ENCODE assay signal across 13 mouse cellular contexts in genomic region chr13:48074630-48075029, GRCm38 (mm10).
DNase-seq lines count a peak whose midpoint lies in the region; ATAC-seq and TF ChIP-seq lines count a peak whose summit lies in the region.
"Had no signal": no experiment of that assay in that cellular context is flagged by ENCODE, and none has a peak within 500 bp of the region (broad histone marks: within the 10 kb centered on the region; RNA-seq: fewer than 3 reads in every experiment).

No protein-coding gene starts in this region.

- peak; percentile 94 for ATAC-seq in frontal cortex, adult (ENCODE audit: low TSS enrichment)
- peak; percentile 70 for ATAC-seq in lung, postnatal 0 days
- ATAC-seq in forebrain, embryonic 12.5 days (ENCODE audit: low FRiP score): no peak
- ATAC-seq in CD4-positive, CD25-positive, alpha-beta regulatory T cell, adult 4 months: no peak

- no peak for TF ChIP-seq POLR2A in lung, adult 2 months (IDR thresholded peaks at IDR 0.05; ENCODE audit: borderline replicate concordance, extremely low read depth, low read depth, low read length)
- no peak for TF ChIP-seq POLR2A in embryonic fibroblast, embryonic 13.5 days (IDR thresholded peaks at IDR 0.05; ENCODE audit: low read depth, low read length)

- TF ChIP-seq CTCF in lung, postnatal 0 days (IDR thresholded peaks at IDR 0.05): no peak
- TF ChIP-seq CTCF in lung, adult 2 months (IDR thresholded peaks at IDR 0.05; ENCODE audit: insufficient read depth, low read length): no peak
- TF ChIP-seq CTCF in embryonic fibroblast, embryonic 13.5 days (IDR thresholded peaks at IDR 0.05; ENCODE audit: borderline replicate concordance, insufficient read depth, low read length): no peak

- no peak overlapping the region for H3K27ac ChIP-seq in lung, postnatal 0 days (ENCODE audit: low read length)
- peak overlapping the region; percentile 32; the same call in 1 of the 2 replicates for H3K27ac ChIP-seq in embryonic fibroblast, embryonic 13.5 days (ENCODE audit: insufficient read depth, low read length)
- no peak overlapping the region for H3K27ac ChIP-seq in forebrain, embryonic 12.5 days
- H3K27ac ChIP-seq: heart, embryonic 10.5 days; liver, embryonic 13.5 days; midbrain, embryonic 12.5 days had no signal

- H3K4me1 ChIP-seq in lung, postnatal 0 days (ENCODE audit: insufficient read depth, low read depth, low read length): no peaks in the 10 kb centered on the region
- no peaks in the 10 kb centered on the region for H3K4me1 ChIP-seq in lung, adult 2 months (ENCODE audit: control insufficient read depth, insufficient read depth, low read length)
- H3K4me1 ChIP-seq in embryonic fibroblast, embryonic 13.5 days (ENCODE audit: control insufficient read depth, insufficient read depth, low read length): peaks cover 5% of the 10 kb centered on the region; the same call in 1 of the 2 replicates
- H3K4me1 ChIP-seq in forebrain, embryonic 12.5 days: peaks cover 6% of the 10 kb centered on the region
- H3K4me1 ChIP-seq: liver, embryonic 13.5 days had no signal

- H3K4me3 ChIP-seq in lung, postnatal 0 days (ENCODE audit: low read depth, low read length): no peak overlapping the region
- no peak overlapping the region for H3K4me3 ChIP-seq in lung, adult 2 months (replicated peaks; ENCODE audit: extremely low read depth, low read depth, low read length)
- no peak overlapping the region for H3K4me3 ChIP-seq in embryonic fibroblast, embryonic 13.5 days (ENCODE audit: insufficient read depth, low read length)
- H3K4me3 ChIP-seq in forebrain, embryonic 12.5 days (replicated peaks): no peak overlapping the region
- H3K4me3 ChIP-seq: heart, embryonic 10.5 days; liver, embryonic 13.5 days; midbrain, embryonic 12.5 days had no signal

- no peaks in the 10 kb centered on the region for H3K36me3 ChIP-seq in lung, postnatal 0 days (ENCODE audit: insufficient read depth, low read length)
- H3K36me3 ChIP-seq in forebrain, embryonic 12.5 days (replicated peaks): no peaks in the 10 kb centered on the region
- H3K36me3 ChIP-seq: heart, embryonic 10.5 days; liver, embryonic 13.5 days; midbrain, embryonic 12.5 days had no signal

- H3K4me2 ChIP-seq in lung, postnatal 0 days (replicated peaks; ENCODE audit: low read depth, low read length): no peak overlapping the region
- H3K4me2 ChIP-seq in forebrain, embryonic 12.5 days: no peak overlapping the region
- H3K4me2 ChIP-seq: liver, embryonic 13.5 days; midbrain, embryonic 12.5 days had no signal

- no peaks in the 10 kb centered on the region for H3K9me3 ChIP-seq in lung, postnatal 0 days (ENCODE audit: low read length)
- H3K9me3 ChIP-seq in forebrain, embryonic 12.5 days: no peaks in the 10 kb centered on the region
- H3K9me3 ChIP-seq: heart, embryonic 10.5 days; liver, embryonic 13.5 days; midbrain, embryonic 12.5 days had no signal

- DNase-seq in frontal cortex, postnatal 14 days (ENCODE audit: low spot score in 2 of 2): no peak
- DNase-seq in lung, postnatal 0 days (ENCODE audit: low spot score): peak; percentile 59
- DNase-seq in lung, adult 2 months: no peak
- peak; percentile 20 for DNase-seq in right cerebral cortex, postnatal 14 days
- DNase-seq: cerebellum, postnatal 14 days; kidney, adult 18-20 months; liver, embryonic 13.5 days had no signal

- no peak overlapping the region for H3K9ac ChIP-seq in lung, postnatal 0 days (replicated peaks; ENCODE audit: low read depth)
- no peak overlapping the region for H3K9ac ChIP-seq in forebrain, embryonic 12.5 days
- H3K9ac ChIP-seq: liver, embryonic 13.5 days; midbrain, embryonic 12.5 days had no signal

- TF ChIP-seq EP300 in lung, postnatal 0 days (IDR thresholded peaks at IDR 0.05): no peak

- H3K27me3 ChIP-seq in lung, postnatal 0 days (replicated peaks; ENCODE audit: insufficient read depth, low read length): no peaks in the 10 kb centered on the region
- H3K27me3 ChIP-seq in forebrain, embryonic 12.5 days: no peaks in the 10 kb centered on the region
- H3K27me3 ChIP-seq: liver, embryonic 13.5 days; midbrain, embryonic 12.5 days had no signal

Comparison
In these comparisons a context has a peak if more than half of its experiments do, and no peak if none do; other contexts are left out.
1. DNase-seq: peak in lung, postnatal 0 days (single experiment) and right cerebral cortex, postnatal 14 days (single experiment); none in frontal cortex, postnatal 14 days (0 of 2) and lung, adult 2 months (single experiment).
2. ATAC-seq: peak in frontal cortex, adult (single experiment) and lung, postnatal 0 days (single experiment); none in forebrain, embryonic 12.5 days (single experiment) and CD4-positive, CD25-positive, alpha-beta regulatory T cell, adult 4 months (single experiment).